In the genomic region with DNA sequence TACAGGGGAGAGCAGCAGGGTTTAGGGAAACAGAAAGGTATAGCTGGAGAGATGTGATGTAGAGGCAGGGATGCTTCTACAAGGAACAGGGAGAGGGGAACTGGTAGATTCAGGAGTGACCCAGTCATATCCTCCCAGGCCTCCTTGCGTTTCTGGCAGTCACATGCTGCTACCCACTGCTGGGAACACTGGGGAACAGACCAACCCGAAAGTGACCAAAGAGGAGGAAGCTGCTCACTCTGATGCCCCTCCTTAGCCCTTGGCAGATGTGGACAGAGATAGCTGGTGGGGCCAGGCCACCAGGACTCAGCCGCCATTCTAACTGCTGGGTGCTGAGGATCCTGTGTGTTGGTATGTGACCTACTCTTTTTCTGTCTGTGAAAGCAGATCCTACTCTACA, we compare ENCODE assay signal across 22 mouse cellular contexts. TPM values are rescaled to one million over a fixed set of nuclear protein-coding genes. Genes with fewer than 3 reads are reported as not detected.
DNase-seq lines count a peak whose midpoint lies in the region; ATAC-seq and TF ChIP-seq lines count a peak whose summit lies in the region.
"Had no signal": no experiment of that assay in that cellular context is flagged by ENCODE, and none has a peak within 500 bp of the region (broad histone marks: within the 10 kb centered on the region; RNA-seq: fewer than 3 reads in every experiment).

No protein-coding gene starts in this region.

- H3K9ac ChIP-seq in forebrain, postnatal 0 days: no peak overlapping the region
- H3K9ac ChIP-seq: embryonic facial prominence, embryonic 13.5 days; hindbrain, embryonic 14.5 days; liver, embryonic 13.5 days had no signal

- no peaks in the 10 kb centered on the region for H3K27me3 ChIP-seq in forebrain, postnatal 0 days (ENCODE audit: insufficient read depth, low read length)
- H3K27me3 ChIP-seq: CH12.LX; embryonic facial prominence, embryonic 13.5 days; liver, embryonic 13.5 days had no signal

- WGBS in lung, adult 2 months: 43% methylated on average over 3 of the region's 3 CpGs
- WGBS in forebrain, postnatal 0 days: 85% methylated on average over 3 of the region's 3 CpGs

- H3K4me1 ChIP-seq in lung, adult 2 months (ENCODE audit: control insufficient read depth, insufficient read depth, low read length): peaks cover 25% of the 10 kb centered on the region
- no peaks in the 10 kb centered on the region for H3K4me1 ChIP-seq in forebrain, postnatal 0 days (ENCODE audit: insufficient read depth)

- DNase-seq in adrenal gland, adult 2 months: peak; percentile 31
- DNase-seq in adrenal gland, postnatal 14 days: no peak
- peak; percentile 12 for DNase-seq in kidney, postnatal 10 days
- DNase-seq in kidney, adult 18-20 months: no peak
- DNase-seq in lung, postnatal 25 days (ENCODE audit: low spot score): peak; percentile 39
- no peak for DNase-seq in lung, adult 2 months
- DNase-seq in monocyte, adult 2 months (ENCODE audit: low read depth in 1 of 2, low spot score in 2 of 2): peak; percentile 63 to 66
- DNase-seq in forebrain, postnatal 0 days: no peak
- DNase-seq: cerebellum, adult 11 months; gastrocnemius, postnatal 14 days; kidney, adult 11 months; liver, embryonic 13.5 days; right cerebral cortex, adult 18-20 months; spleen, adult 18-20 months; thymus, postnatal 36 days had no signal

- H3K36me3 ChIP-seq in forebrain, postnatal 0 days (ENCODE audit: insufficient read depth): no peaks in the 10 kb centered on the region

- H3K4me2 ChIP-seq in forebrain, postnatal 0 days (ENCODE audit: low read depth): no peak overlapping the region
- H3K4me2 ChIP-seq: embryonic facial prominence, embryonic 13.5 days; hindbrain, embryonic 14.5 days; liver, embryonic 13.5 days; midbrain, embryonic 11.5 days had no signal

- no peak overlapping the region for H3K27ac ChIP-seq in forebrain, postnatal 0 days (ENCODE audit: low read depth, low read length)
- H3K27ac ChIP-seq: embryonic facial prominence, embryonic 13.5 days; hindbrain, embryonic 14.5 days; liver, embryonic 13.5 days had no signal

- H3K4me3 ChIP-seq in lung, adult 2 months (replicated peaks; ENCODE audit: extremely low read depth, low read depth, low read length): no peak overlapping the region
- no peak overlapping the region for H3K4me3 ChIP-seq in forebrain, postnatal 0 days (ENCODE audit: low read depth, low read length)
- H3K4me3 ChIP-seq: embryonic facial prominence, embryonic 13.5 days; liver, embryonic 13.5 days; myocyte had no signal

- no peaks in the 10 kb centered on the region for H3K9me3 ChIP-seq in forebrain, postnatal 0 days (ENCODE audit: low read length)
- H3K9me3 ChIP-seq: embryonic facial prominence, embryonic 13.5 days; liver, embryonic 13.5 days had no signal

- TF ChIP-seq CTCF in lung, adult 2 months (IDR thresholded peaks at IDR 0.05; ENCODE audit: insufficient read depth, low read length): no peak
- TF ChIP-seq CTCF in forebrain, postnatal 0 days (IDR thresholded peaks at IDR 0.05; ENCODE audit: low read depth): no peak

- ATAC-seq in forebrain, postnatal 0 days: no peak
- ATAC-seq: activated CD4-positive, CD25-positive, alpha-beta regulatory T cell, adult 4 months had no signal

- no peak for TF ChIP-seq POLR2A in lung, adult 2 months (IDR thresholded peaks at IDR 0.05; ENCODE audit: borderline replicate concordance, extremely low read depth, low read depth, low read length)

RNA-seq across cellular contexts. Expression of gene Gm45837, which starts 26.9 kb away (rescaled TPM):
- total RNA-seq in adrenal gland, adult 2 months (2021): not detected
- 0.29 and 0.93 TPM in 2 replicates for polyA plus RNA-seq in adrenal gland, adult 2 months (2012; rRNA removed)
- total RNA-seq in adrenal gland, postnatal 14 days (2021): not detected in 2 replicates
- polyA plus RNA-seq in lung, adult 2 months (2012; rRNA removed): 0.68 and 1.7 TPM in 2 replicates
- not detected in 2 replicates for total RNA-seq in forebrain, postnatal 0 days (2014; rRNA removed)
- not detected in 2 replicates for polyA plus RNA-seq in forebrain, postnatal 0 days (2015; fragmentation: Nextera tagmentation; extraction: Ambion mirVana)
- total RNA-seq: left cerebral cortex, postnatal 25 days had no signal
- polyA plus RNA-seq: hindbrain, embryonic 14.5 days; midbrain, embryonic 11.5 days had no signal

RNA-seq across cellular contexts. Expression of gene Arap1, which starts 35.9 kb away (rescaled TPM):
- total RNA-seq in adrenal gland, adult 2 months (2021): 10 to 100 TPM; 31.2 to 49.8 TPM
- polyA plus RNA-seq in adrenal gland, adult 2 months (2012; rRNA removed): 58.4 and 60.7 TPM in 2 replicates
- total RNA-seq in adrenal gland, postnatal 14 days (2021): 39.7 and 55.7 TPM in 2 replicates
- polyA plus RNA-seq in lung, adult 2 months (2012; rRNA removed): 157 and 188 TPM in 2 replicates
- 14.3 and 15.8 TPM in 2 replicates for total RNA-seq in forebrain, postnatal 0 days (2014; rRNA removed)
- 8.0 and 10.5 TPM in 2 replicates for polyA plus RNA-seq in forebrain, postnatal 0 days (2015; fragmentation: Nextera tagmentation; extraction: Ambion mirVana)

RNA-seq across cellular contexts. Expression of gene Pde2a, which starts 37.7 kb away (rescaled TPM):
- total RNA-seq in adrenal gland, adult 2 months (2021): 100 to 1,000 TPM; 161 to 223 TPM
- polyA plus RNA-seq in adrenal gland, adult 2 months (2012; rRNA removed): 142 and 199 TPM in 2 replicates
- 132 and 141 TPM in 2 replicates for total RNA-seq in adrenal gland, postnatal 14 days (2021)
- polyA plus RNA-seq in lung, adult 2 months (2012; rRNA removed): 8.7 and 9.3 TPM in 2 replicates
- 94.2 and 104 TPM in 2 replicates for total RNA-seq in forebrain, postnatal 0 days (2014; rRNA removed)
- 66.2 and 72.4 TPM in 2 replicates for polyA plus RNA-seq in forebrain, postnatal 0 days (2015; fragmentation: Nextera tagmentation; extraction: Ambion mirVana)

Comparison
In these comparisons a context has a peak if more than half of its experiments do, and no peak if none do; other contexts are left out.
1. DNase-seq: peak in adrenal gland, adult 2 months (single experiment), kidney, postnatal 10 days (single experiment), lung, postnatal 25 days (single experiment) and monocyte, adult 2 months (2 of 2); none in adrenal gland, postnatal 14 days (single experiment), kidney, adult 18-20 months (single experiment), lung, adult 2 months (single experiment) and forebrain, postnatal 0 days (single experiment).